Mouse (Mus musculus): ENCODE measurements around the gene Nos3.
A peak's percentile ranks its signal among the peaks of the same experiment; 100 is the strongest.
"Not testable (repeated sequence)": the region's sequence is repeated elsewhere in the genome, so short reads cannot be mapped to it uniquely, and the experiment has no call there.

The Nos3 gene

GRCm38 (mm10) chr5:24374666-24375328 is 10.2 kb downstream of the Nos3 start:
- no peak for DNase-seq (ENCODE audit: low read depth, low spot score)

- DNase-seq (ENCODE audit: low read depth, low spot score): no peak
Observed at GRCm38 (mm10) chr5:24378700-24379099, 14.1 kb downstream of the Nos3 start.

GRCm38 (mm10) chr5:24379501-24379900 is 14.9 kb downstream of the Nos3 start:
- DNase-seq (ENCODE audit: low read depth, low spot score): no peak

GRCm38 (mm10) chr5:24380499-24380898 is 15.9 kb downstream of the Nos3 start:
- DNase-seq (ENCODE audit: low read depth, low spot score): no peak

GRCm38 (mm10) chr5:24381486-24381885 is 16.9 kb downstream of the Nos3 start:
- DNase-seq (ENCODE audit: low read depth, low spot score): no peak

- no peak for DNase-seq (ENCODE audit: low read depth, low spot score)
Observed at GRCm38 (mm10) chr5:24381988-24382387, 17.4 kb downstream of the Nos3 start.

GRCm38 (mm10) chr5:24383026-24383859 is 18.6 kb downstream of the Nos3 start:
- DNase-seq (ENCODE audit: low read depth, low spot score): peak; percentile 93

GRCm38 (mm10) chr5:24384407-24384806 is 19.8 kb downstream of the Nos3 start:
- DNase-seq (ENCODE audit: low read depth, low spot score): peak; percentile 33

GRCm38 (mm10) chr5:24385374-24385773 is 20.8 kb downstream of the Nos3 start:
- DNase-seq (ENCODE audit: low read depth, low spot score): no peak

- no peak for DNase-seq (ENCODE audit: low read depth, low spot score)
Observed at GRCm38 (mm10) chr5:24385887-24386550, 21.4 kb downstream of the Nos3 start.

GRCm38 (mm10) chr5:24387264-24388241 is 22.9 kb downstream of the Nos3 start:
- peak; percentile 49 for DNase-seq (ENCODE audit: low read depth, low spot score)

- DNase-seq (ENCODE audit: low read depth, low spot score): no peak
Observed at GRCm38 (mm10) chr5:24388246-24388915, 23.8 kb downstream of the Nos3 start.

- no peak for DNase-seq (ENCODE audit: low read depth, low spot score)
Observed at GRCm38 (mm10) chr5:24389011-24389657, 24.5 kb downstream of the Nos3 start.

GRCm38 (mm10) chr5:24389658-24390020 is 25.0 kb downstream of the Nos3 start:
- no peak for DNase-seq (ENCODE audit: low read depth, low spot score)

GRCm38 (mm10) chr5:24391864-24392263 is 27.3 kb downstream of the Nos3 start, which contains the start of gene Atg9b:
Gene Atg9b, minus strand, starts transcription at chr5:24392143.
- no peak for DNase-seq (ENCODE audit: low read depth, low spot score)

- no peak for DNase-seq (ENCODE audit: low read depth, low spot score)
Observed at GRCm38 (mm10) chr5:24392724-24393123, 28.1 kb downstream of the Nos3 start.

GRCm38 (mm10) chr5:24393392-24393997 is 28.9 kb downstream of the Nos3 start, which contains the start of gene Abcb8:
Gene Abcb8, plus strand, starts transcription at chr5:24393663.
- DNase-seq (ENCODE audit: low read depth, low spot score): peak; percentile 59

GRCm38 (mm10) chr5:24394165-24394894 is 29.7 kb downstream of the Nos3 start:
- DNase-seq (ENCODE audit: low read depth, low spot score): peak; percentile 98

- DNase-seq (ENCODE audit: low read depth, low spot score): not testable (repeated sequence)
Observed at GRCm38 (mm10) chr5:24396254-24396653, 31.6 kb downstream of the Nos3 start.
